Comparison of ENCODE assay signal across 8 mouse cellular contexts in genomic region chr14:31205562-31206467, GRCm38 (mm10). TPM values are rescaled to one million over a fixed set of nuclear protein-coding genes. Genes with fewer than 3 reads are reported as not detected.
DNase-seq lines count a peak whose midpoint lies in the region; ATAC-seq and TF ChIP-seq lines count a peak whose summit lies in the region.

No protein-coding gene starts in this region.

- H3K4me2 ChIP-seq in embryonic facial prominence, embryonic 14.5 days (ENCODE audit: low read depth, low read length), result peak overlapping the region; percentile 95
- H3K4me2 ChIP-seq in stomach, embryonic 14.5 days (replicated peaks; ENCODE audit: low read depth, low read length), result peak overlapping the region; percentile 66

- H3K9me3 ChIP-seq in embryonic facial prominence, embryonic 14.5 days (ENCODE audit: control insufficient read depth, low read length), result no peaks in the 10 kb centered on the region
- H3K9me3 ChIP-seq in stomach, embryonic 14.5 days (ENCODE audit: control insufficient read depth, low read depth, low read length), result no peaks in the 10 kb centered on the region

- H3K4me1 ChIP-seq in embryonic facial prominence, embryonic 14.5 days (ENCODE audit: control insufficient read depth, insufficient read depth, low read length), result peaks cover 15% of the 10 kb centered on the region
- peaks cover 10% of the 10 kb centered on the region; the same call in 1 of the 2 replicates for H3K4me1 ChIP-seq in stomach, embryonic 14.5 days (ENCODE audit: control insufficient read depth, insufficient read depth, low read length)

- no peak for TF ChIP-seq CTCF in layer of hippocampus, adult 2 months (conservative IDR thresholded peaks at IDR 0.05)

- peak overlapping the region; percentile 97 for H3K9ac ChIP-seq in embryonic facial prominence, embryonic 14.5 days (ENCODE audit: low read depth, low read length)
- H3K9ac ChIP-seq in stomach, embryonic 14.5 days (replicated peaks; ENCODE audit: low read depth, low read length), result peak overlapping the region; percentile 91

- peak overlapping the region; percentile 93 for H3K27ac ChIP-seq in embryonic facial prominence, embryonic 14.5 days (replicated peaks; ENCODE audit: low read depth, low read length)
- peak overlapping the region; percentile 98 for H3K27ac ChIP-seq in layer of hippocampus, adult 2 months
- peak overlapping the region; percentile 92 for H3K27ac ChIP-seq in stomach, embryonic 14.5 days (ENCODE audit: low read length)

- intact Hi-C loops in heart, postnatal 14 days (cut with DNase I), result loop anchor here (5.0 kb wide), 1 partner anchor 131 kb away; the partner anchor contains the start of gene Capn7

- ATAC-seq in embryonic facial prominence, embryonic 14.5 days (ENCODE audit: low read depth), result peak; percentile 56
- ATAC-seq in megakaryocyte, adult 5-6 weeks (ENCODE audit: poor library complexity, severe bottlenecking), result peak; percentile 33
- peak; percentile 53 for ATAC-seq in stomach, embryonic 14.5 days (ENCODE audit: insufficient number of reproducible peaks, insufficient read depth, low FRiP score, low read depth)

- peak overlapping the region; percentile 93 for H3K4me3 ChIP-seq in embryonic facial prominence, embryonic 14.5 days (ENCODE audit: low read depth, low read length)
- peak overlapping the region; percentile 83 for H3K4me3 ChIP-seq in layer of hippocampus, adult 2 months
- H3K4me3 ChIP-seq in stomach, embryonic 14.5 days (ENCODE audit: low read depth, low read length), result peak overlapping the region; percentile 82

- peak; percentile 50 for DNase-seq in layer of hippocampus, adult 11-12 months (ENCODE audit: low spot score)
- DNase-seq in layer of hippocampus, adult 9-10 months (ENCODE audit: low spot score), result no peak
- peak; percentile 66 to 70 for DNase-seq in adrenal gland, postnatal 36 days
- peak; percentile 59 for DNase-seq in embryonic facial prominence, embryonic 14.5 days (ENCODE audit: low spot score)
- peak; percentile 69 to 70 for DNase-seq in heart, postnatal 14 days
- DNase-seq in layer of hippocampus, adult 2 months (ENCODE audit: low spot score in 2 of 2), result peak in 1 of 2 experiments; percentile 35

- no peaks in the 10 kb centered on the region for H3K27me3 ChIP-seq in embryonic facial prominence, embryonic 14.5 days (replicated peaks; ENCODE audit: control insufficient read depth, insufficient read depth, low read length)
- no peaks in the 10 kb centered on the region for H3K27me3 ChIP-seq in stomach, embryonic 14.5 days (ENCODE audit: control insufficient read depth, insufficient read depth, low read length)

- H3K36me3 ChIP-seq in embryonic facial prominence, embryonic 14.5 days (ENCODE audit: control insufficient read depth, insufficient read depth, low read length), result peaks cover 40% of the 10 kb centered on the region
- peaks cover 40% of the 10 kb centered on the region for H3K36me3 ChIP-seq in stomach, embryonic 14.5 days (ENCODE audit: control insufficient read depth, insufficient read depth, low read length)

- under 1% methylated on average over 31 of the region's 39 CpGs for WGBS in embryonic facial prominence, embryonic 14.5 days
- whole genome bisulfite sequencing in stomach, embryonic 14.5 days, result under 1% methylated on average over 39 of the region's 39 CpGs

RNA-seq across cellular contexts. Expression of gene Tnnc1, which starts 2.3 kb away (rescaled TPM):
- total RNA-seq in adrenal gland, postnatal 36 days (2021), result 1 to 10 TPM in 1 of 2 experiments, under 1 TPM in 1; 0.76 to 1.5 TPM
- polyA plus RNA-seq in embryonic facial prominence, embryonic 14.5 days (2014; fragmentation: Nextera tagmentation; extraction: Ambion mirVana), result 546 and 580 TPM in 2 replicates
- 1,000 to 10,000 TPM; 4,401 to 4,949 TPM for total RNA-seq in heart, postnatal 14 days (2021)
- total RNA-seq in layer of hippocampus, adult 2 months (2021), result 1 to 10 TPM; 2.4 to 2.9 TPM
- total RNA-seq in megakaryocyte, adult 5-6 weeks (2015), result 0.71 TPM in 1 of 2 replicates, not detected in the other
- total RNA-seq in megakaryocyte, adult 5-6 weeks (2017), result not detected in 2 replicates
- polyA plus RNA-seq in stomach, embryonic 14.5 days (2014; fragmentation: Nextera tagmentation; extraction: Ambion mirVana), result 1.3 and 3.2 TPM in 2 replicates

RNA-seq across cellular contexts. Expression of gene Nisch, which starts 10.9 kb away (rescaled TPM):
- 100 to 1,000 TPM; 265 to 294 TPM for total RNA-seq in adrenal gland, postnatal 36 days (2021)
- 296 and 339 TPM in 2 replicates for polyA plus RNA-seq in embryonic facial prominence, embryonic 14.5 days (2014; fragmentation: Nextera tagmentation; extraction: Ambion mirVana)
- total RNA-seq in heart, postnatal 14 days (2021), result 100 to 1,000 TPM; 185 to 197 TPM
- total RNA-seq in layer of hippocampus, adult 2 months (2021), result 100 to 1,000 TPM; 472 to 491 TPM
- total RNA-seq in megakaryocyte, adult 5-6 weeks (2015), result 74.8 and 95.0 TPM in 2 replicates
- 65.6 and 79.0 TPM in 2 replicates for total RNA-seq in megakaryocyte, adult 5-6 weeks (2017)
- polyA plus RNA-seq in stomach, embryonic 14.5 days (2014; fragmentation: Nextera tagmentation; extraction: Ambion mirVana), result 347 and 368 TPM in 2 replicates

RNA-seq across cellular contexts. Expression of gene Sema3g, which starts 11.8 kb away (rescaled TPM):
- 1 to 10 TPM; 5.7 to 9.6 TPM for total RNA-seq in adrenal gland, postnatal 36 days (2021)
- polyA plus RNA-seq in embryonic facial prominence, embryonic 14.5 days (2014; fragmentation: Nextera tagmentation; extraction: Ambion mirVana), result 0.51 and 0.54 TPM in 2 replicates
- total RNA-seq in heart, postnatal 14 days (2021), result 10 to 100 TPM; 17.4 to 22.2 TPM
- total RNA-seq in layer of hippocampus, adult 2 months (2021), result 1 to 10 TPM; 5.0 to 6.1 TPM
- not detected in 2 replicates for total RNA-seq in megakaryocyte, adult 5-6 weeks (2015)
- total RNA-seq in megakaryocyte, adult 5-6 weeks (2017), result not detected in 2 replicates
- polyA plus RNA-seq in stomach, embryonic 14.5 days (2014; fragmentation: Nextera tagmentation; extraction: Ambion mirVana), result 0.34 and 0.43 TPM in 2 replicates

RNA-seq across cellular contexts. Expression of gene Stab1, which starts 37.4 kb away (rescaled TPM):
- 10 to 100 TPM; 61.7 to 88.5 TPM for total RNA-seq in adrenal gland, postnatal 36 days (2021)
- 69.4 and 76.1 TPM in 2 replicates for polyA plus RNA-seq in embryonic facial prominence, embryonic 14.5 days (2014; fragmentation: Nextera tagmentation; extraction: Ambion mirVana)
- 10 to 100 TPM; 74.5 to 78.7 TPM for total RNA-seq in heart, postnatal 14 days (2021)
- total RNA-seq in layer of hippocampus, adult 2 months (2021), result 10 to 100 TPM; 23.2 TPM
- 0.27 TPM in 1 of 2 replicates, not detected in the other for total RNA-seq in megakaryocyte, adult 5-6 weeks (2015)
- total RNA-seq in megakaryocyte, adult 5-6 weeks (2017), result 0.40 and 1.0 TPM in 2 replicates
- polyA plus RNA-seq in stomach, embryonic 14.5 days (2014; fragmentation: Nextera tagmentation; extraction: Ambion mirVana), result 48.3 and 54.4 TPM in 2 replicates

RNA-seq across cellular contexts. Expression of gene Phf7, which starts 45.3 kb away (rescaled TPM):
- 1 to 10 TPM; 5.1 to 8.9 TPM for total RNA-seq in adrenal gland, postnatal 36 days (2021)
- 10.0 and 12.8 TPM in 2 replicates for polyA plus RNA-seq in embryonic facial prominence, embryonic 14.5 days (2014; fragmentation: Nextera tagmentation; extraction: Ambion mirVana)
- 1 to 10 TPM; 4.3 to 4.6 TPM for total RNA-seq in heart, postnatal 14 days (2021)
- total RNA-seq in layer of hippocampus, adult 2 months (2021), result 1 to 10 TPM; 5.3 to 6.0 TPM
- total RNA-seq in megakaryocyte, adult 5-6 weeks (2015), result 12.5 and 14.3 TPM in 2 replicates
- total RNA-seq in megakaryocyte, adult 5-6 weeks (2017), result 9.8 and 13.4 TPM in 2 replicates
- polyA plus RNA-seq in stomach, embryonic 14.5 days (2014; fragmentation: Nextera tagmentation; extraction: Ambion mirVana), result 11.3 and 13.5 TPM in 2 replicates

Comparison
In these comparisons a context has a peak if more than half of its experiments do, and no peak if none do; other contexts are left out.
1. RNA of gene Tnnc1, which starts 2.3 kb away (total RNA-seq): 4,401 to 4,949 TPM in heart, postnatal 14 days; 2.4 to 2.9 TPM in layer of hippocampus, adult 2 months, 0.76 to 1.5 TPM in adrenal gland, postnatal 36 days and 0.71 TPM in megakaryocyte, adult 5-6 weeks; every median in the first group is over 1,000 times any median in the second.
2. RNA of gene Sema3g, which starts 11.8 kb away (total RNA-seq): 17.4 to 22.2 TPM in heart, postnatal 14 days, 5.7 to 9.6 TPM in adrenal gland, postnatal 36 days and 5.0 to 6.1 TPM in layer of hippocampus, adult 2 months; not detected in megakaryocyte, adult 5-6 weeks; every median in the first group is over 4 times any median in the second.
3. Peak in every context shown above with its lines, with median percentiles within 50 percentile points of each other: ATAC-seq, H3K27ac ChIP-seq and H3K4me3 ChIP-seq.